Mouse (Mus musculus): ENCODE measurements around the gene 1110065P20Rik. TPM values are rescaled to one million over a fixed set of nuclear protein-coding genes. Genes with fewer than 3 reads are reported as not detected.

The 1110065P20Rik gene
- polyA plus RNA-seq, 1 experiment from 2014 or later: 58.2 TPM

DNA sequence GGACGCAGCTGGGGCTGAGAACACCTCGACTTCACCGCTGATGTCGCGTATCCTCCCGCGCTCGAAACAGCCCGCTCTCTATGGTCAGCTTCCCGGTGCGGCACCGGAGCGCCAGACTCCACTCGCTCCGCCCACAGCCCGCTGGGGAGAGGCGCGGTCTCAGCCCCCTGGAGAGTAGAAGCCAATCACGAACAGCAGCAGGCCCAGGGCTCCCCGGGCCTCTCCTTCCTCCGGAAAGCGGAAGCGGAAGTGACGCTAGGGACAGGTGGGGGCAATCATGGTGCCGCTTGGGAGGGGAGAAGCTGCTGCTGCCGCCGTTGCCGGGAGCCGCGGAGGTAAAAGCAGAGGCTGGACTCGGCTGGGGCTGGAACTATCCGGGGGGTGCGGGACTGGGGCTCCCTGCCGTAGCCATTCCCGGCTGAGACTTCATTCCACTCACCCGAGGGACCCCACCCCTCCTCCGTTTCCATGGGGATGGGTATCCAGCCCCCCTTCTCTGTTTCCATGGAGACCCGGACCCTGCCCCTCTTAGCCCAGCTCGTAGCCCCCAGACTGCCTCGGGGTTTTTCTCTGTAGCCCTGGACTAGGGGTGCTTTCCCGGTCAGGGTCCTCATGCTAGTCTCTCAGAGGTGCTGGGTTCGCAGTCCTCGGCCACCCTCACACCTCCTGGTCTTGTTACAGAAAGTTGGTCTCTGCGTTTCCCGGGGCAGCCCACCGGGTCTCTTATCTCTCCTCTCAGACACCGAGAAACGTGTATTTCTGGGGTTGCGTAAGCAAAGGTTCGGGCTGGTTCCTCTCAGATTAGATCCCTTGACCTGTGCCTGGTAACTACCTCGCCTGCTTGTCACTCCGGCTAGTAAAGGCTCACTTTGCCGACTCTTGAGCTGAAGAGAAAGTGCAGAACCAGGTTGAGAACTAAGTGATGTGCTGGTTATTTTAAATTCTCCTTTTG is 48.4 kb downstream of the 1110065P20Rik start:
- H3K9me3 ChIP-seq: no peaks in the 10 kb centered on the region
- peak; percentile 100 for ATAC-seq (ENCODE audit: borderline replicate concordance, extremely low read depth, low FRiP score, low TSS enrichment)
- peak overlapping the region; percentile 96 for H3K9ac ChIP-seq
- H3K27ac ChIP-seq: peak overlapping the region; percentile 99
- under 1% methylated on average over 53 of the region's 53 CpGs for WGBS
- H3K4me3 ChIP-seq: peak overlapping the region; percentile 100
- H3K4me1 ChIP-seq: peaks cover 12% of the 10 kb centered on the region
- peak overlapping the region; percentile 89 for H3K4me2 ChIP-seq
- H3K36me3 ChIP-seq: peaks cover 32% of the 10 kb centered on the region
- H3K27me3 ChIP-seq: no peaks in the 10 kb centered on the region

DNA sequence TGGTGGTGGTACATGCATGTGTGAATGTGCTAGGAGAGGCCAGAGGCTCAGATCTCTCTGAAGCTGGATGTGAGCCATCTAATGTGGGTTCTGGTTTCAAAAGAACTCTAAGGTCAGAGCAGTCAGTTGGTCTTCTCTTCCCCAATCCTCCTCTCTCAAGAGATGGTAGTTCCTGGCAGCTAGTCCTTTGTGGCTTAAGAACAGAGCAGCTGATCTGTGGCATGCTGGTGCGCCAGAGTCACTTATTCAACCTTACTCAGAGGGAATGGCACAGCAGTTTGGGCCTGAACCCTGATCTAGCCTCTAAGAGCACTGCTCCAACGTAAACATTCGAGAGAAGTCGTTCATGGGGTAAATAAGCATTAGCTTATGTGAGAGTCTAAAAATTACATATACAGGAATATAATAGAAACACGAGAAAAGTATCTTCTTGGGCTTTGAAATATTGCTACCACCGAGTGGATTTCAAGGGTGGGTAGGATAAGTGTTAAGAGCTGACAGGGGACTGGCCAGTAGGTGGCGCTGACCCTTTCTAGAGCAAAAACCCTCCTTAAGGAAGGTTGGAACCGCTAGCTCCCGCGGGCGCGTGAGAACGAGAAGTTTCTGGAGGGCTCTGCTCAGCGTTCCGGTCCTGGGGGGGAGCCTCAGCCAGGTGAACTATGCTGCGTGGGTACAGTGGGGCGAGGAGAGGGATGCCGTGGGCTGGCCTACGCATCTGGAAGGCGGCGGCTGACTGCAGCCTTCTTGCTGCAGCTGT is 49.3 kb downstream of the 1110065P20Rik start, which contains the start of gene Mtf1:
TSS of gene Mtf1 (plus strand) at position 553 of the 757 bp plus-strand sequence.
- Histone ChIP-seq H3K27me3 (no peaks in the 10 kb centered on the region), H3K36me3 (peaks cover 30% of the 10 kb centered on the region), H3K9ac (peak within 1 kb of the TSS; percentile 96), H3K9me3 (no peaks in the 10 kb centered on the region), H3K27ac (peak within 1 kb of the TSS; percentile 99), H3K4me2 (peak within 1 kb of the TSS; percentile 89), H3K4me1 (peaks cover 12% of the 10 kb centered on the region), H3K4me3 (peak within 1 kb of the TSS; percentile 100)
- WGBS: 2% methylated on average over 21 of the region's 21 CpGs
- ATAC-seq (ENCODE audit: borderline replicate concordance, extremely low read depth, low FRiP score, low TSS enrichment): peak; percentile 66

Other genes with a start within 250 kb of the 1110065P20Rik start
- not detected in 2 replicates for gene 3100002H09Rik, start 240.4 kb downstream of the 1110065P20Rik start, polyA plus RNA-seq (2015; fragmentation: Nextera tagmentation; extraction: Ambion mirVana)
- 0.06 and 0.14 TPM in 2 replicates for gene Pou3f1, start 194.4 kb downstream of the 1110065P20Rik start, polyA plus RNA-seq (2015; fragmentation: Nextera tagmentation; extraction: Ambion mirVana)
- gene Utp11, start 157.6 kb downstream of the 1110065P20Rik start, polyA plus RNA-seq (2015; fragmentation: Nextera tagmentation; extraction: Ambion mirVana): 57.7 and 60.8 TPM in 2 replicates
- gene Fhl3, start 150.5 kb downstream of the 1110065P20Rik start, polyA plus RNA-seq (2015; fragmentation: Nextera tagmentation; extraction: Ambion mirVana): 5.3 and 9.3 TPM in 2 replicates
- 148 and 151 TPM in 2 replicates for gene Sf3a3, start 136.4 kb downstream of the 1110065P20Rik start, polyA plus RNA-seq (2015; fragmentation: Nextera tagmentation; extraction: Ambion mirVana)
- gene Inpp5b, start 109.3 kb downstream of the 1110065P20Rik start, polyA plus RNA-seq (2015; fragmentation: Nextera tagmentation; extraction: Ambion mirVana): 28.2 and 35.5 TPM in 2 replicates
- 12.8 and 13.2 TPM in 2 replicates for gene Mtf1, start 49.1 kb downstream of the 1110065P20Rik start, polyA plus RNA-seq (2015; fragmentation: Nextera tagmentation; extraction: Ambion mirVana)
- 36.1 and 40.5 TPM in 2 replicates for gene Yrdc, start 517 bp downstream of the 1110065P20Rik start, polyA plus RNA-seq (2015; fragmentation: Nextera tagmentation; extraction: Ambion mirVana)
- 0.42 and 0.59 TPM in 2 replicates for gene Maneal, start 11.0 kb upstream of the 1110065P20Rik start, polyA plus RNA-seq (2015; fragmentation: Nextera tagmentation; extraction: Ambion mirVana)
- not detected in 2 replicates for gene Epha10, start 29.7 kb upstream of the 1110065P20Rik start, polyA plus RNA-seq (2015; fragmentation: Nextera tagmentation; extraction: Ambion mirVana)
- gene 9930104L06Rik, start 85.9 kb upstream of the 1110065P20Rik start, polyA plus RNA-seq (2015; fragmentation: Nextera tagmentation; extraction: Ambion mirVana): 11.9 and 13.1 TPM in 2 replicates
- 154 and 166 TPM in 2 replicates for gene Cdca8, start 88.1 kb upstream of the 1110065P20Rik start, polyA plus RNA-seq (2015; fragmentation: Nextera tagmentation; extraction: Ambion mirVana)
- gene Rspo1, start 135.2 kb upstream of the 1110065P20Rik start, polyA plus RNA-seq (2015; fragmentation: Nextera tagmentation; extraction: Ambion mirVana): 7.4 and 9.5 TPM in 2 replicates
- gene Gnl2, start 165.4 kb upstream of the 1110065P20Rik start, polyA plus RNA-seq (2015; fragmentation: Nextera tagmentation; extraction: Ambion mirVana): 70.9 and 78.3 TPM in 2 replicates
- 1.7 and 2.0 TPM in 2 replicates for gene Dnali1, start 214.5 kb upstream of the 1110065P20Rik start, polyA plus RNA-seq (2015; fragmentation: Nextera tagmentation; extraction: Ambion mirVana)
- gene Snip1, start 215.5 kb upstream of the 1110065P20Rik start, polyA plus RNA-seq (2015; fragmentation: Nextera tagmentation; extraction: Ambion mirVana): 31.0 and 32.9 TPM in 2 replicates
- gene Meaf6, start 233.9 kb upstream of the 1110065P20Rik start, polyA plus RNA-seq (2015; fragmentation: Nextera tagmentation; extraction: Ambion mirVana): 52.3 and 53.4 TPM in 2 replicates

Measured in lung, embryonic 15.5 days (tissue).